Mouse (Mus musculus) C2C12 (cell line): ENCODE data around the gene Rnf217.

Experiments used
- CEBPB ChIP-seq: IDR thresholded peaks from one replicate; pipeline ENCODE4 v1.6.1; 2011; ENCODE audit warnings: low read depth, mild to moderate bottlenecking, control low read depth, moderate library complexity
- CTCF ChIP-seq: IDR thresholded peaks from one replicate; pipeline ENCODE4 v1.5.1; 2011; ENCODE audit not compliant: control insufficient read depth, insufficient read depth, insufficient read length
- MAX ChIP-seq: IDR thresholded peaks from one replicate; pipeline ENCODE4 v1.6.1; 2011; ENCODE audit warnings: mild to moderate bottlenecking, control low read depth
- MYOD1 ChIP-seq: IDR thresholded peaks from one replicate; pipeline ENCODE4 v1.6.1; 2011; ENCODE audit warnings: low read depth; ENCODE audit not compliant: control insufficient read depth, insufficient read length

DNA sequence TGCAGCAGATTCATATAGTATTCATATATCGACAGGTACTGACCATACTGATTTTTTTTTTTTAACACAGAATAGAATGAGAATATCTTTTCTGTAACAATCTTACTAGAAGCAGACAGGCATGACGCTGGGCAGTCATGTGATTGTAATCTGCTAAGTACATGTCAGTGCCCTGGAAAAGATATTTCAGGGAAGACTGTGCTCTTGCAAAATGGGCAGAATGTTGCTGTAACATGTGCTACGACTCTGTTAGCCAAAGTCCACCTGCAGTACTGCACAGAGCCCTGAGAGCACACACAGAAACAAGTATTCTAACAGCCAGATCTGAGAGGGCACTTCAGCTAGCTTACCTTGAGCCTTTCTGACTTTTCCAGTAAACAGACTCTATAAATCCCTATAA, 83.3 kb downstream of the Rnf217 start:
- TF ChIP-seq MAX (no peak), CTCF (no peak), CEBPB (no peak), MYOD1 (no peak)
